Mouse (Mus musculus): ENCODE data around the gene 4930558K02Rik. TPM values are rescaled to one million over a fixed set of nuclear protein-coding genes. Genes with fewer than 3 reads are reported as not detected.

Gene 4930558K02Rik
- total RNA-seq, 2 experiments from 2014 or later: not detected

DNA sequence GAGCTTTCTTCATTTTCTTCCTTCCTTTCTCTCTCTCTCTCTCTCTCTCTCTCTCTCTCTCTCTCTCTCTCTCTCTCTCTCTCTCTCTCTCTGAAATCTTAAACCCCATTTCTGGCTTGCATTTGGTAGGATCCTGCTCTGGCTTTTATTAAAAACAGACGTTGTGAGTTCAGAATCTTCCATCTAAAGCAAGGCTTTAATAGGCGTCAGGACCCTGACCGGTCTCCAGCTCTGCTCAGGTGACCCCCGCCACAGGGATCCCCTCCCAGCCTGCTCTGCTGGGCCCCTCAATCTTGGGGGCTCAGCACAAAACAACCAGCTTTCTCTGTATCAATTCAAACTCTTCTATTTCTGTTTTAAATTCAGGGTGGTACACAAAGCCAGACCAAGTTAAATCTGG lies 28.8 kb upstream of the 4930558K02Rik start:
- no peak for TF ChIP-seq CTCF (IDR thresholded peaks at IDR 0.05)
- Histone ChIP-seq H3K4me3 (no peak overlapping the region), H3K27ac (no peak overlapping the region)
- intact Hi-C loops (cut with DNase I): no loop called here
- no peak for DNase-seq (ENCODE audit: extremely low spot score in 1 of 2, low spot score in 2 of 2)

DNA sequence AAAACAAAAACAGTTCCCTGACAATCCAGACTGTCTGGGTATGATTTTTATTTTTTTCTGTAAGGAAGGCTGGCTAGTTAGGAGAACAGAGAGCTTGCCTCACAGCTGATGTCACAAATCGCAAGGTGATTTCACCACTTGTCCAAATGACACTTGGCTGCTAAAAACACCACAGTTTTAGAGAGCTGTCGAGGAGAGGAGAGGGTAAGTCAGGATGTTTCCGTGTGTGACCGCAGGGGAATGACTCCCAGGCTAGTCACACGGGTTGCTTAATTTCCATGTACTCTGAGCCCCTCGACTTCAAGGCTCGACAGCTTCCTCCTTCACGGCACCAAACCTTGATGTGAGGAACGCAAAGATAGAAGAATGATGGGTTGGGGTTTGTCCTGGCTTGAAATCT lies 26.7 kb upstream of the 4930558K02Rik start:
- DNase-seq (ENCODE audit: extremely low spot score in 1 of 2, low spot score in 2 of 2): no peak
- intact Hi-C loops (cut with DNase I): no loop called here

DNA sequence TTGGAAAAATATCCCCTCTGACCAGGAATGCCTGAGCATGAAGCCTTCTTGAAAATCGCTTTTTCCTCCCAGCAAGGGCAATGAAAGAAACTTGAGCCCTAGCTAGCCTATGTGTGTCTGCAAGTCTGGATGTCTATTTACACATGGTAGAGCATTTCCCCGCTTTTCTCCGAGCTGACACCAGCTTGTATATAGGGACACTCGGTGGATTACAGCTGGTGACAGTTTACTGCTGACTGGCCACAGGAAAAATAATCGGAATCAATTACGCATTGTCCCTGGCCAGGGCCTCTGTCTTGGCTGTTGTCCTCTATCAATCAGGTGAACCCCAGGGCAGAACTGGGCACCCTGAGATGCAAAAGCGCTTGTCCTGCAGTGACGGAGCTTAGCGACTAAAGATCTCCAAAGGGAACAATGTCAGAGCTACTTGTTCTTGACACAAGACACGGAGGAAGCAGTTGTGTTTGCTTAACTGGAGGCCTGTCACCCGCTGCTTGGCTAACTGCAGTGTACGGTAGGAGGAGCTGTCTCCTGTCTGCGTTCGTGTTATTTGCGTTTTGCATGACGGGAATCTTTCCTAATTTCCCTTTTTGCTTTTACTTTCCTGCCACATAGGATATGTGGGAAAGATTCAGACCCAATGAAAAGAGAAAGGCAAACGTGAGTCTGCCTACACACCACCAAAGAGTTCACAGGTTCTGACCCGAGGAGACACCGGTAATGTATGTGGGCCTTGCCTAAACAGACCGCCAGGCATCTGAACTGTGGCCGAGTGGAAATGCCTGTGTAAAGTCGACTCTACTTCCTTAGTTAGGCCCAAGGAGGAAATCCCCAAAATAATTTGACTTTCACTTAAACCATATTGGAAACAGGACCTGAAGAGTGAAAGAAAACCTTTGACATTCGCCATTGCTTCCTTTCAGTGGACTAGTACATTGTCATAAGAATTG lies 25.7 kb upstream of the 4930558K02Rik start:
- no peak for DNase-seq (ENCODE audit: extremely low spot score in 1 of 2, low spot score in 2 of 2)
- intact Hi-C loops (cut with DNase I): no loop called here
- Histone ChIP-seq H3K27ac (peak overlapping the region; percentile 7; the same call in 1 of the 2 replicates), H3K4me3 (no peak overlapping the region)
- peak; percentile 37 for TF ChIP-seq CTCF (IDR thresholded peaks at IDR 0.05)

More for the DNA sequence above, 26.7 kb upstream of the 4930558K02Rik start:
- H3K4me3 ChIP-seq: no peak overlapping the region
- TF ChIP-seq CTCF (IDR thresholded peaks at IDR 0.05): no peak
- H3K27ac ChIP-seq: no peak overlapping the region

DNA sequence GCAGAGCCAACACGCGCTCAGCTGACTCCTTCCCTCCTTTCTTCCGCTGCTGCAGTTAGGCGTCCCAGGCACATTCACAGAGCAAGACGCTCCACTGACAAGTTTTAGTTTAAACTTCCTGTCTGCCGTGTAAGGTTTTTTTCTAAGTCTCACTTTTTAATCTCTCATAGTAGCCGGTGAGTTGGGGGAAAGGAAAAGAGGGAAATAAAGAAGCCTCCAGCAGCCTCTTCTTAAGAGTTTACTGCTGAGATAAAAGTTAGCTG lies 25.0 kb upstream of the 4930558K02Rik start:
- Histone ChIP-seq H3K27ac (no peak overlapping the region), H3K4me3 (no peak overlapping the region)
- no peak for DNase-seq (ENCODE audit: extremely low spot score in 1 of 2, low spot score in 2 of 2)
- no peak for TF ChIP-seq CTCF (IDR thresholded peaks at IDR 0.05)
- intact Hi-C loops (cut with DNase I): no loop called here

DNA sequence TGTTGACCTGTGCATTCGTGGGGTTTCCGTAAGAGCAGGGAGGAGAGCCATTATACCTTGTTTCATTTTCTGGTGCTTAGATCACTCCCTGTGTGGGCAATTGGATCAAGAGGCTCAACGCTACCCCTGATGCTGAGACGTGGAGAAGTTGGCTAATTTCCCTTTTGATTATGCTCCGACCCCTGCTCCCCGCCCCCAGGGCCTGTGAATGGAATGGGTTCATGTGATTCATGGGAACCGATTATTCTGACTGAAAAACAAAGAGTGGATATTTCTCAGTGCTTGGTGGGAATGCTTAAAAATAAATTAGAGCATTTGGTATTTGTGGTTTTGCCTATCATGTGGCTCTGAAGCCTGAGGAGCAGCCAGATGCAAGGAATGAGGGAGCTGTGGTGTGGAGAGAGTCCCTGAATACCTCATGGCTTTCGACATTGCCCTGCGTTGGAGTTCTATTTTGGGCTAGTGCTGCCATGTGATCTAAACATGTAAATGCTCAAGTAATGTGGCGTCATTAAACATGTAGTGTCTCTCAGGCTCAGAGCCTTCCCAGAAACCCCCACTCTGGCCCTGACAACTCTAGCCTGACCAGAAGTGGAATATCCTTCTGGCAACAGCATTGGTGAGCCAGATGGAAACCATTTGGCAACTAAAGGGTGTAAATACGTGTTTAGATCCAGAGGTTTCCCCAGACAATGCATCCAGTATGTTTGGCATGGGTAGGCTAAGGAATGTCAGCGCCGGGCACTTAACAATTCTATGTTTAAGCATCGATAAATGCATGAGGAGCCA lies 24.5 kb upstream of the 4930558K02Rik start:
- no peak for DNase-seq (ENCODE audit: extremely low spot score in 1 of 2, low spot score in 2 of 2)
- TF ChIP-seq CTCF (IDR thresholded peaks at IDR 0.05): no peak

DNA sequence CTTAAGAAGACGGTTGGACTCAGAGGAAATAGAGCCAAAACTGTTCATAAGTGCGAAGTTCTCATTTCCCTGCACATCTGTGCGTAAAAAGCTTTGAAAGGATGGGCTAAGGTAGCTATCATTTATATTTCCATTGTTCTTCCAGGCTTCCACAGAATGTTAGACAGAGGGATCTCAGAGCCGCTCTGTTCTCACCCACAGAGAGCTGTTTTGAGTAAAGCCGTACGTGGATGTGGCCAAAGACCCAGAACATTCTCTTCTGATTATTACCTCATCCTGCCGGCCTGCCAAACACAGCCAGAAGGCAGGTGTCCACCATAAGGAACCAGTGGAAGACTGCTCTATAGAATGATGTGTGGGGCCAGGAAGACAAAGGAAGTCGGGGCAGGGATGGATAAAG lies 21.9 kb upstream of the 4930558K02Rik start:
- no peak for DNase-seq (ENCODE audit: extremely low spot score in 1 of 2, low spot score in 2 of 2)
- intact Hi-C loops (cut with DNase I): no loop called here
- TF ChIP-seq CTCF (IDR thresholded peaks at IDR 0.05): no peak
- Histone ChIP-seq H3K4me3 (no peak overlapping the region), H3K27ac (no peak overlapping the region)

More for the DNA sequence above, 24.5 kb upstream of the 4930558K02Rik start:
- H3K4me3 ChIP-seq: no peak overlapping the region
- intact Hi-C loops (cut with DNase I): no loop called here
- no peak overlapping the region for H3K27ac ChIP-seq

DNA sequence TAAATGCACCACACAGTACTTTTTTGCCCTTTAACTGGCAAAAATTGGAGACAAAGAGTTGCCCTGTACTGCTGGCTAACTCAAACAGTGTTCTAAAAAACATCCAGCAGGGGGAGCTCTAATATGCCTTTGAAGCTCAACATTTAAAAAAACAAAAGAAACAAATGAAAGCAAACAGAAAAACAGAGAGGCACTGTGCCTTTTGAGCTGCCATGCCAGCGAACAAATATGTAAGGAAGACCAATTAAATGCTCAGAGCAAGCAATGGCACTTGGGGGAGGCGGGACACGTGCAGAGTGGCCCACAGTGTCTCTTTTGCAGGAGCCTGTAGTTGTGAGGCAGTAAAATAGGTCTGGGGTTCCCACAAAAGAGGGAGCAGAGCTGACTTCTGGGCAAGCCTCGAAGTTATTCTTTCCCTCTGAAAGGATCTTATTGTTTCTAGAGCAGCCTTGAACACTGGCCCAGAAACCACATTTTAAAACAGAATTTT lies 20.5 kb upstream of the 4930558K02Rik start:
- DNase-seq (ENCODE audit: extremely low spot score in 1 of 2, low spot score in 2 of 2): peak in 1 of 2 experiments; percentile 52
- TF ChIP-seq CTCF (IDR thresholded peaks at IDR 0.05): peak; percentile 94
- H3K27ac ChIP-seq: peak overlapping the region; percentile 61
- H3K4me3 ChIP-seq: no peak overlapping the region
- intact Hi-C loops (cut with DNase I): loop anchor here (2.0 kb wide), 1 partner anchor 313 kb away; no protein-coding TSS in a partner anchor

DNA sequence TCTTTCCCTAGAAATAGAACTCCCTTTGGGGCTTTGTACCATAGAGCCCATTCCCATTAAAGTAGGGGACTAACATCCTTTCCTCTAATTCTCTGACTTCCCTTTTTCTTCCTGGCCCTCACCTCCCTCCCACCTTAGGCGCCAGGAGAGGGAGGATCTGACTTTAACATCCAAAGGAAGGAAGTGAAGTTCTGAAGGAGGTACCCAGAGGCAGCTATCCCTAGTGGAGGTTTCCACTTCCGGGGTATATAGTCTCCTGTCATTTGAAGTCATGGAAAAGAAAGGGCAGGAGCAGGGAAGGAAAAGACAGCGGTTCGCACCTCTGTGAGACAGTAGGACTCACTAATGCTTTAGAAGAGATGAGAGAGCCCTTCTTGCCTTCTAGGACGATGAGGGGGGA lies 19.9 kb upstream of the 4930558K02Rik start:
- TF ChIP-seq CTCF (IDR thresholded peaks at IDR 0.05): no peak
- Histone ChIP-seq H3K27ac (peak overlapping the region; percentile 61), H3K4me3 (no peak overlapping the region)
- DNase-seq (ENCODE audit: extremely low spot score in 1 of 2, low spot score in 2 of 2): no peak
- intact Hi-C loops (cut with DNase I): loop anchor here (2.0 kb wide), 1 partner anchor 313 kb away; no protein-coding TSS in a partner anchor

DNA sequence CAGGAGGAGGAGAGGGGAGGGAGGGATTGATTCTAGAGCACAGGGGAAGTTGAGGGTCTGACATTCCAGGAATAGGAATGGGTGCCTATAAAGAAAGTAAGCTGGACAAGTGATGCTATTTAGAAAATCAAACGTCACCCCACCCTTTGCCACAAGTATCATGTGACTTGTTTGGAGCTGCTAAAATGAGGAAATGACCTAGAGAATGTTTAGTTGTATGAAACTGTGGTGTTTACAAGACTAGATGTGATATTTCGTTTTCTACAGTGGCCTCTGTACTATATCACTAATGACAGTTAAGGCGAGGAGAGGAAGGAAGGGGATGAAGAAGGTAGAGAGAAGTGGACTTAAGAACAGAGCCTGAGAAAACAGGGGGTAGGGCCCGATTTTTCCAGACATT lies 19.3 kb upstream of the 4930558K02Rik start:
- no peak overlapping the region; the same call in 1 of the 2 replicates for H3K27ac ChIP-seq
- intact Hi-C loops (cut with DNase I): loop anchor here (2.0 kb wide), 1 partner anchor 314 kb away; no protein-coding TSS in a partner anchor
- DNase-seq (ENCODE audit: extremely low spot score in 1 of 2, low spot score in 2 of 2): no peak
- no peak overlapping the region for H3K4me3 ChIP-seq
- TF ChIP-seq CTCF (IDR thresholded peaks at IDR 0.05): no peak

DNA sequence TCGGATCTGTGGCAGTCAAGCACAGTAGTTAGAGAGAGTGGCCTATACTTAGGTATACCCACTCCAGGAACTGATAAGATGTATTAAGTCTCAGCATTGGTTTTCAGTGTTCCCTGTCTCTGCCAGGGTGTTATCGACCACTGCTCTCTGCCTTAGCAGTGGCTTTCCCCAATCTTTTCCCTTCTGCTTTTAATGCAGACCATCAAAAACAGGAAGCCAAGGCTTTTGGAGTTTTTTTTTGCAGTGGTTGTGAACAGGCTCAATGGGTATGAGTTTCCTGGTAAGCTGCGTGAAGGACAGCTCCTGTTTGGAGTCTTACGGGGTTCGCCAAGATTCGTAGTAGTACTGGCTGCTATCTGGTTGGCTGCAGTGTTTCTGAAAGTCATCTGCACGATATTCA lies 13.0 kb upstream of the 4930558K02Rik start:
- Histone ChIP-seq H3K27ac (no peak overlapping the region), H3K4me3 (no peak overlapping the region)
- no peak for DNase-seq (ENCODE audit: extremely low spot score in 1 of 2, low spot score in 2 of 2)
- TF ChIP-seq CTCF (IDR thresholded peaks at IDR 0.05): no peak
- intact Hi-C loops (cut with DNase I): no loop called here

DNA sequence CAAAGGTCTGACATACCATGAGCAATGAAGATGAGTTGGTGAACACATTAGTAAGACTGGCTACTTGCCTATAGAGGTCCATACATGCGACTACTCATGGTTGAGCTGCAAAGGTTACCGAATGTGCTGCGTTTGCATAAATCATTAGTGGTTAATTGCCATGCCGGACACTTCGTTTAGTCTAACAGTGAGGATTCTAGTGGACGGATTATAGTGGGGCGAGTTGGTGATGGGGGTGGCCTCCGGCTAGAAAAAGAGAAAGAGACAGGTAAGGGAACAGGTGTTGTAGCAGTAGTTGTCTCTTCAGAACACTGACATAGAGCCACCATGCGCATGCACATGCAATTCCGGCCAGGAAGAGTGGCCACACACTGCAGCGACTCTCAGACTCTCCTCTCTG lies 12.4 kb upstream of the 4930558K02Rik start:
- DNase-seq (ENCODE audit: extremely low spot score in 1 of 2, low spot score in 2 of 2): no peak
- intact Hi-C loops (cut with DNase I): no loop called here

More for the DNA sequence above, 12.4 kb upstream of the 4930558K02Rik start:
- Histone ChIP-seq H3K4me3 (no peak overlapping the region), H3K27ac (no peak overlapping the region)
- TF ChIP-seq CTCF (IDR thresholded peaks at IDR 0.05): no peak
